Mouse (Mus musculus): ENCODE measurements around the gene Mesd.

The Mesd gene

DNA sequence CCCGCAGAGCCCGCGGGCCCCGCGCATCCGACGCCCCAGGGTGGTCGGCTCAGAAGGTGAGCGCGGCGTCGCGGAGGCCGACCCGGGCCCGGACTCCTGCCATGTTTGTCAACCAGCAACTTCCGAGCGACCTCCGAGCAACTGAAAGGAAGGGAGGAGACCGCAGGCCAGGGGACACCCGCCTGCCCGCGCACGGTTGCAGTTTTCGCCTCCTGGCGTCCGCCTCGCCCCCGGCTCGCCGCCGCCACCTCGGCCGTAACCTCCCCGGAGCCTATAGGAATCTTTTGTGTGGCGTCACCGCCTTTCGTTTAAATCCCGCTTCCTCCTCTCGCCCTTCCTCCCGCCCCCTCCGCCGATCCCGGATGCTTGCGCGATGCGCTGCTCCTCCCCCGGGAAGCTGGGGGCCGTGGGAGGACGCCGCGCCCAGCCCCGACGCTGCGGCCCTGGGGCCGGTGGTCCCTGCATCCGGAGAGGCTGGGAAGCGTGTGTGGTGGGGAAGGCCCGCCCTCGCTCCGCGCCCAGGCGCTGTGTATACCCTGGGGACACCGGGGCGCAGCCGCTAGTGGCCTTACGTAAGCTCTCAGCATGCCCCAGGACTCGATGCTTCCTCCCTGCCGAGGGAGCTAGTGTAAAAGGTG is at the start of gene Mesd, which contains the start of gene Tlnrd1:
Mesd (plus strand) TSS at position 446 of the 638 bp plus-strand sequence.
Tlnrd1 (minus strand) TSS at position 285 of the 638 bp plus-strand sequence.
- in situ Hi-C loops (cut with MboI, MseI), result loop anchor here (25.0 kb wide), 1 partner anchor 803 kb away; the partner anchor contains the start of gene Zfand6

GRCm38 (mm10) chr7:83838525-83839224 is 45.6 kb upstream of the Mesd start:
- in situ Hi-C loops (cut with MboI, MseI), result no loop called here

GRCm38 (mm10) chr7:83840076-83840475 is 44.2 kb upstream of the Mesd start:
- in situ Hi-C loops (cut with MboI, MseI), result no loop called here

DNA sequence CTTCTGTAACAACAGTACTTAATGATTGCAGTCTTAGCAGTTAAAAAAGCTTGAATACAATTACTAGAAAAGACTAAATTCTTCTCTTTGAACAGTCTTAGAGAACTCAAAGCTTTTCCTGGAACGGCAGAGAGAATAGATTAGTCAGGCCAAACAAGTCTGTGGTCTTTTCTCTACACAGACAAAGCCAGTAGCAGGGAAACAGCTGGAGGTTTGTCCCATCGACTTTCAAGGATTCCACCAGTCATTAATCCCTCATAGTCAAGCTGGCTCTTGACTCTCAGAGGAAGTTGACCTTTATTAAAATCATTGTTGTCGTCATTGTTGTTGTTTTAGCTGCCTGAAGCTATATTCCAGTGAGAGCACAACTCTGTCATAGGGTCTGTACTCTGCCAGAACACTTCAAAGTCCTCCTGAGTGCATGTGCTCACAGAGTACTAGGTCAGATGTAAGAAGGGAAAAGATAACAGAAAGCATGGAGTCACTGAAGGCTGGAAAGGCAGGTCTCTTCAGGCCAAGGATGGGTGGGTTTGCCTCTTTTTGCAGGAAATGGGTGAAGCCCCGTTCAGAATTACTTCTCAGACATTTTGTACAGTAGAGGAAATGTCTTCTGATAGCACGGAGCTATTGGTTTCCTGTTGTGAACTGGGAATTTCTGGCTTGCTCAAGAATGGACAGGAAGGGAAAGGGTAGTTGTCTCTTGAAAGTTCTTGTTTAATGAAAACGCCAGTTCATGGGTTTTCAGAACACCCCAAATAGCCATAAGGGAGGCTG is 41.6 kb upstream of the Mesd start:
- in situ Hi-C loops (cut with MboI, MseI), result no loop called here

DNA sequence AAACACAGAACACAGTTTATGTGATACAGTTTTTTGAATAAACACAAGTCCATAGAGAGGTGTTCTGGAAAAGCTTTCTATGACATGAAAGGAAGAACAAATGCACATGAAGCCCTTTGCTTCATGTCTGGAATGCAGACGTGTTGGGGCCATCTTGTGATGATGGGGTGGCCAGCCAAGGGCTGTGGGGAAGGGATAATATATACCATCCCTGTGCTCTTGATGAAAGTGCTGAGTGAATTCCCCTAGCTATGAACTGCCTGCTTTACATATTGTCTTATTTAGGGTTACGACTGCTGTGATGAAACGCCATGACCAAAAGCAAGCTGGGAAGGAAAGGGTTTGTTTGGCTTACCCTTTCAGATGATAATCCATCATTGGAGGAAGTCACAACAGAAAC is 39.5 kb upstream of the Mesd start:
- in situ Hi-C loops (cut with MboI, MseI), result no loop called here

- in situ Hi-C loops (cut with MboI, MseI), result no loop called here
Observed at GRCm38 (mm10) chr7:83847187-83848075, 36.8 kb upstream of the Mesd start.

- in situ Hi-C loops (cut with MboI, MseI), result no loop called here
Observed at GRCm38 (mm10) chr7:83851569-83852380, 32.5 kb upstream of the Mesd start.

- in situ Hi-C loops (cut with MboI, MseI), result no loop called here
Observed at GRCm38 (mm10) chr7:83852381-83853380, 31.6 kb upstream of the Mesd start.

GRCm38 (mm10) chr7:83855203-83855602 is 29.1 kb upstream of the Mesd start:
- in situ Hi-C loops (cut with MboI, MseI), result no loop called here

- in situ Hi-C loops (cut with MboI, MseI), result no loop called here
Observed at GRCm38 (mm10) chr7:83856353-83857207, 27.7 kb upstream of the Mesd start.

DNA sequence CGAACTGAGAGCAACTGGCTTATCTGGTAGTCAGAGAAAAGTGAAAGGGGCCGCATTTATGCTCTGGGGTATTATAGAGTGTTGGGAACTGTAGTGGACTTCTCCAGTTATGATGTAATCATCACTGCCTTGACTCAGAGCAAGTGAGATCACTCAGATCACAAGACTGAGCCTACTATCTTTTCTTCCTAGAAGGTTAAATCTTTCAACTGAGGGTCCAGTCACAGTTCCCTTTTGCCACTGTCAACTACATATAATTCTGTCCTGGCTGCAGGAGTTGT is 27.1 kb upstream of the Mesd start:
- in situ Hi-C loops (cut with MboI, MseI), result no loop called here

GRCm38 (mm10) chr7:83857921-83858320 is 26.3 kb upstream of the Mesd start:
- in situ Hi-C loops (cut with MboI, MseI), result no loop called here

DNA sequence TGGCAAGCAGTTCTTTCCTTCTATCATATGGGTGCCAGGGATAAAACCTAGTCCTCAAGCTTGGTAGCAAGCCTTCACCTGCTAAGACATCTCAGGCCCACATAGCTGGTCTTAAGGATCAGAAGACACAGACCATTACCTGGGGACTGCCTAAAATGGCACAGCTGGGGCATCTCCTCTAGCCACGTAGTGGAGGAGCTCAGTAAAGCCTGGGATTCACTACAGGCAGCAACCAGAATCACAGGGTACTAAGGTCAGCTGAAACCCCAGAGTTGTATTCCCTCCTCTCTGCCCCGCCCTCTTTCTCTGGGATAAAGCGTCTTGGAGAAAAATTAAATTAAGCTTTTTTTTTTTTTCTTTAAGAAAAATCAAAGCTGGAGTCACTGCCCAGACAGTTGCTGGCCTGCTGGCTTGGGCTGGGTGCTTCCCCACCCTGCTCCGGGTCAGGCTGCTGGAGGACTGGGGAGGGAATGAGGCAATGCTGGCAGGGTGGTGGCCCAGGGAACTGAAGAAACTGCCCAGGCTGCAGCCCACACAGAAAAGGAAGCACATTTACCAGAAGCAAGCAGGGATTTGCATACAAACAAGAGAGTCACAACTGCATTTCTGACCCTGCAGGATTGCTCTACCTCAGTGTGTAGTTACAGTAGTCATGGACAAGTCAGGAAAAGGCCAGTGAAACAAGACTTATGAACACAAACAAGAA is 24.7 kb upstream of the Mesd start:
- in situ Hi-C loops (cut with MboI, MseI), result no loop called here

GRCm38 (mm10) chr7:83863554-83863953 is 20.7 kb upstream of the Mesd start:
- in situ Hi-C loops (cut with MboI, MseI), result no loop called here

DNA sequence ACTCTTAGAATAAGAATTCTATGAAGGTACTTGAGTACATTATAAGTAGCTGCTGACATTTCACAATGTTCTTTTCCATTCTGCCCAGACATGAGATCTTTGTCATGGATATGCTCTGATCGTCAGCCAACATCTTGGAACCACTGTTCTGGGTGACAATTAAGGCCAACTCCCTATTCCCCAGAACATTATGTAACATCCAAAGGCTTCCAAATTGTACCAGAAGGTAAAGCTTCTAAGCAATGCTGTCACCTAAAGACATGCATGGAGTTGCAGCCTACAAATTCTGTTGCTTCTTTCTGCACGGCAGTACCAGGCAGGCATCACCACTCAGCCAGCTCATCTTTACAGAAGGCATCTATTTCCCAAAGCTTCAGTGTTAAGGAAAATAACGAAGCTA is 16.1 kb upstream of the Mesd start:
- in situ Hi-C loops (cut with MboI, MseI), result no loop called here

- in situ Hi-C loops (cut with MboI, MseI), result no loop called here
Observed at GRCm38 (mm10) chr7:83869839-83870543, 14.3 kb upstream of the Mesd start.

DNA sequence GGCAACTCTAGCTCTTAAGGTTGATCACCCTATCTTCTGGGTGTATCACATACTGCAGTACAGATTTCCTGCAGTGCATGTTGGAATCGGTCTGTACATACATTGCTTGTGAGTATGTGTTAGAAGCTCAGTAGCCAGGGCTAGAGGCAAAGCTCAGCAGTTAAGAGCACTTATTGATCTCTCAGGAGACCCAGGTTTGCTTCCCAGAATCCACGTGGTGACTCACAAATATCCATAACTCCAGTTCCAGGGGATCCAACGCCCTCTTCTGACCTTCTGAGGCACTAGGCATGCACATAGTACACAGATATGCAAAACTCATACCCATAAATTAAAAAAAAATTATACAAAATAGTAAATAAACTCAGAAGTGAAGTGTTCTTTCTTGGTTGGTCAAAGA is 7.2 kb upstream of the Mesd start:
- in situ Hi-C loops (cut with MboI, MseI), result loop anchor here (25.0 kb wide), 1 partner anchor 810 kb away; the partner anchor contains the start of gene Zfand6

Measured in regulatory T cell (primary cell).